Mouse (Mus musculus): ENCODE measurements around the gene Adamts16.

- no peak for TF ChIP-seq CTCF (conservative IDR thresholded peaks at IDR 0.05; ENCODE audit: insufficient read depth, insufficient read length, low read depth, low read length)
- TF ChIP-seq POLR2A (IDR thresholded peaks at IDR 0.05; ENCODE audit: low read depth, low read length), result no peak
These were observed 70.5 kb downstream of the Adamts16 start for GRCm38 (mm10) chr13:70771100-70771499.

All from kidney, adult 2 months (tissue).